Mouse (Mus musculus) neural tube, embryonic 14.5 days (tissue): ENCODE results near the gene Pspc1. TPM values are rescaled to one million over a fixed set of nuclear protein-coding genes. Genes with fewer than 3 reads are reported as not detected.

Source experiments
- polyA plus RNA-seq: library from polyadenylated mRNA; unstranded; fragments of >200 nt; fragmentation: Nextera tagmentation; extraction: Ambion mirVana; gene quantifications from 2 replicates; pipeline ENCODE4 v1.2.1, GENCODE M21; 2014

The Pspc1 gene
- polyA plus RNA-seq, 1 experiment from 2014 or later: 51.3 TPM

Other genes starting within 250 kb of the Pspc1 start
- 5.1 TPM in 2 replicates for gene Cenpj, start 202.9 kb downstream of the Pspc1 start, polyA plus RNA-seq
- 1.3 TPM in 2 replicates for gene Parp4, start 202.7 kb downstream of the Pspc1 start, polyA plus RNA-seq
- gene Mphosph8, start 110.1 kb downstream of the Pspc1 start, polyA plus RNA-seq: 44.9 and 49.1 TPM in 2 replicates
- 26.5 and 28.0 TPM in 2 replicates for gene Zmym5, start 33.4 kb upstream of the Pspc1 start, polyA plus RNA-seq
- 59.9 and 61.0 TPM in 2 replicates for gene Zmym2, start 108.3 kb upstream of the Pspc1 start, polyA plus RNA-seq